Mouse (Mus musculus) testis, adult 2 months (tissue): Measurements from ENCODE around the gene Sorcs2. TPM values are rescaled to one million over a fixed set of nuclear protein-coding genes. Genes with fewer than 3 reads are reported as not detected.

Experiments
- H3K27ac ChIP-seq: fragments of 200-500 bp; 2 replicates; pipeline ENCODE4 v1.5.1; 2012; ENCODE audit warnings: low read depth, low read length; ENCODE audit not compliant: control insufficient read depth, insufficient read depth
- H3K27me3 ChIP-seq: fragments of 200-500 bp; 2 replicates; pipeline ENCODE4 v1.6.1; 2012; ENCODE audit warnings: mild to moderate bottlenecking, low read length, moderate library complexity; ENCODE audit not compliant: control insufficient read depth, insufficient read depth
- H3K36me3 ChIP-seq: fragments of 200-500 bp; 2 replicates; pipeline ENCODE4 v1.6.1; 2012; ENCODE audit warnings: mild to moderate bottlenecking, low read length; ENCODE audit not compliant: control insufficient read depth, insufficient read depth
- H3K4me1 ChIP-seq: fragments of 200-500 bp; 2 replicates; pipeline ENCODE4 v1.6.1; 2012; ENCODE audit warnings: low read length; ENCODE audit not compliant: control insufficient read depth, insufficient read depth
- H3K4me3 ChIP-seq: fragments of 200-500 bp; 2 replicates; pipeline ENCODE4 v1.5.1; 2012; ENCODE audit warnings: low read depth, mild to moderate bottlenecking, low read length, moderate library complexity, mixed read lengths; ENCODE audit not compliant: control insufficient read depth
- CTCF ChIP-seq: fragments of 200-500 bp; IDR thresholded peaks from 2 replicates; pipeline ENCODE4 v1.5.1; 2012; ENCODE audit warnings: low read depth, mild to moderate bottlenecking, inconsistent platforms, low read length, moderate library complexity; ENCODE audit not compliant: control insufficient read depth, insufficient read depth, insufficient replicate concordance
- POLR2A ChIP-seq: fragments of 200-500 bp; IDR thresholded peaks from 2 replicates; pipeline ENCODE4 v1.6.1; 2012; ENCODE audit warnings: low read depth, mild to moderate bottlenecking, inconsistent platforms, low read length, moderate library complexity; ENCODE audit not compliant: control insufficient read depth
- polyA plus RNA-seq: library from polyadenylated mRNA; depleted of rRNA; stranded (reverse); fragments of >200 nt; gene quantifications from 2 replicates; pipeline ENCODE4 v1.2.3, GENCODE M21; 2012

Sorcs2 gene
- polyA plus RNA-seq, 1 experiment, result 13.8 TPM

- TF ChIP-seq POLR2A (no peak), CTCF (no peak)
- Histone ChIP-seq H3K4me3 (peak overlapping the region; percentile 57), H3K4me1 (peaks cover 5% of the 10 kb centered on the region), H3K27me3 (no peaks in the 10 kb centered on the region), H3K36me3 (no peaks in the 10 kb centered on the region), H3K27ac (no peak overlapping the region)
Measured at GRCm38 (mm10) chr5:36118061-36118460, 279.9 kb downstream of the Sorcs2 start.

DNA sequence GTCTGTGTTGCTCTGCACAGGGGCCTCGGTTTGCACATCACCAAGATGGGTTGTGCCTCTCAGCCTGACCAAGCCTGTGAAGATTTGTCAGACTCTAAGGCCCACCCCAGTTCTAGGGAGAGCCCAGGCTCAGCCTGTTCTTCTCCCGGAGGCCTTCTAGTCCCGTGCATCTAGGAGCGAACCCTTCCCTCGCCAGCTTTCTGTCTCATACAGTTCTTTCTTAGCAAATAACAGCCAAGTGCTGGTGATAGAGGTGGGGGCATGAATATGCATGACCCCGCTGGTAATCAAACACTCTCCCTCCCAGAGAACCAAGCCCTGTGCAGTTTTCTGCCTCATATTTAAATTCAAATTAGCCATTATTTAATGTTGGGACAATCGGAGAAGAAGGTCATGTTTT, 282.4 kb downstream of the Sorcs2 start:
- no peaks in the 10 kb centered on the region for H3K36me3 ChIP-seq
- no peaks in the 10 kb centered on the region for H3K27me3 ChIP-seq
- no peak overlapping the region for H3K27ac ChIP-seq
- TF ChIP-seq POLR2A (no peak), CTCF (no peak)
- peaks cover 7% of the 10 kb centered on the region for H3K4me1 ChIP-seq
- no peak overlapping the region for H3K4me3 ChIP-seq

- Histone ChIP-seq H3K27ac (no peak overlapping the region), H3K27me3 (no peaks in the 10 kb centered on the region), H3K4me3 (no peak overlapping the region), H3K36me3 (no peaks in the 10 kb centered on the region), H3K4me1 (peaks cover 6% of the 10 kb centered on the region)
- no peak for TF ChIP-seq CTCF
- TF ChIP-seq POLR2A, result no peak
Measured at GRCm38 (mm10) chr5:36113696-36114095, 284.2 kb downstream of the Sorcs2 start.

DNA sequence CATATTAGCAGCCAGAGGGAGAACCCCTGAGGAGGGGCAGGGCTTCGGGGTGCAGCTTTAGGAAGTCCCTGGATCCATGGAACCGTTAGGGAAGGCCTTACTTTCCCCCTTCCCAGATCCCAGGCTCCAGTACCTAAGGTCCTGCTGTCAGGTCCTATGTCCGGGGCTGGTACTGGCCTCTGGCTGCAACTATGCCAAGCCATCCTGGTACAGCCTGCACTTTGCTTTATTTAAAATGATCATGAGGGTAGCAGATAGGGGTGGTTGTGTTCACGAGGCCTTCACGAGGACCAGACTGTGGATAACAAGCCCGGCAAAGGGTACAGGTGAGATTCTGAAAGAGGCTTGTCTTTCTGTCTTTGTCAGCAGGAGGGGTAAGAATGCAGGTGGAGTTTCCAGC, 285.2 kb downstream of the Sorcs2 start:
- H3K4me1 ChIP-seq, result peaks cover 2% of the 10 kb centered on the region
- H3K36me3 ChIP-seq, result no peaks in the 10 kb centered on the region
- no peak overlapping the region for H3K27ac ChIP-seq
- no peaks in the 10 kb centered on the region for H3K27me3 ChIP-seq
- H3K4me3 ChIP-seq, result no peak overlapping the region
- no peak for TF ChIP-seq CTCF
- no peak for TF ChIP-seq POLR2A

DNA sequence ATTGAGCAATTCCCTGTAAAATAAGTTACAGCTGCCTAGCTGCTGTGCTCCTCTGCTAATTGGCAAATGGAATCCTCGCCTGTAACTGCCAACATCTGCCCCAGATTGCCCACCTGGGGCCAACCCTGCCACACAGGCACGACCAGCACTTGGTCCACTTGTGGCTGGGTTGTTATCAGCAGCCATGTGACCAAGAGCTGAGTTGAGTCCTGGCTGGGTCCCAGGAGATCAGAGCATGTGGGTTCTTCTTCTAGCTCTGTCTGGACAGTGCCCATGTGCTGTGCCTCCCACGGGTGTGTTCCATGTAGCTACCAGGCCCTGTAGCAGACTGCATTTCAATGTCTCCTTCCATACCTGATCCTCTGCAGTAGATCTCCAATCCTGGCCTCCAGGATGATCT, 286.4 kb downstream of the Sorcs2 start:
- no peaks in the 10 kb centered on the region for H3K27me3 ChIP-seq
- no peak overlapping the region for H3K27ac ChIP-seq
- no peaks in the 10 kb centered on the region for H3K36me3 ChIP-seq
- no peak overlapping the region for H3K4me3 ChIP-seq
- TF ChIP-seq POLR2A, result no peak
- no peak for TF ChIP-seq CTCF
- peaks cover 2% of the 10 kb centered on the region for H3K4me1 ChIP-seq

GRCm38 (mm10) chr5:36108339-36108887, 289.5 kb downstream of the Sorcs2 start:
- H3K4me1 ChIP-seq, result peaks cover 2% of the 10 kb centered on the region
- TF ChIP-seq CTCF (no peak), POLR2A (no peak)
- H3K4me3 ChIP-seq, result no peak overlapping the region
- H3K27ac ChIP-seq, result no peak overlapping the region
- H3K27me3 ChIP-seq, result no peaks in the 10 kb centered on the region
- no peaks in the 10 kb centered on the region for H3K36me3 ChIP-seq

- Histone ChIP-seq H3K4me1 (no peaks in the 10 kb centered on the region), H3K27ac (no peak overlapping the region), H3K36me3 (no peaks in the 10 kb centered on the region), H3K4me3 (no peak overlapping the region), H3K27me3 (no peaks in the 10 kb centered on the region)
- TF ChIP-seq CTCF, result no peak
- TF ChIP-seq POLR2A, result no peak
Measured at GRCm38 (mm10) chr5:36103483-36103882, 294.5 kb downstream of the Sorcs2 start.

DNA sequence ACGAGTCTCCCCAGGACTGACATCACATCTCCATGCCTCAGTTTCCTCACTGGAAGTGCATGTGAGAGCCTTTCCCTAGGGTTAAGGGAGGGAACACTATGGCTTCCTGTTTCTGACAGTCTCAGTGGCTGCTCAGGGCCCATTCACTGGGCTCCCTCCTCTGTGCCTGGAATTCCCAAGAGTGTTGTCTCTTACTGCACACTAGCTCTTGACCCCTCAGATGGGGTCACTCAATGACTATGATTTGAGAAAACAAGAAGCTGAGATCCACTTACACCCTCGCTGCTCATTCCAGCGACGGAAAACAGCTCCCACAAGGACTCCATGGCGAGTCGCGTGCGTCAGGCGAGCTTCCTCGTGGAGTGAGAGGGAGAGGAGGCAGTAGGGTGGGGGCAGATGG, 296.8 kb downstream of the Sorcs2 start:
- H3K27me3 ChIP-seq, result no peaks in the 10 kb centered on the region
- H3K27ac ChIP-seq, result no peak overlapping the region
- no peaks in the 10 kb centered on the region for H3K36me3 ChIP-seq
- H3K4me3 ChIP-seq, result no peak overlapping the region
- TF ChIP-seq CTCF, result no peak
- no peak for TF ChIP-seq POLR2A
- H3K4me1 ChIP-seq, result no peaks in the 10 kb centered on the region; the same call in 1 of the 2 replicates

GRCm38 (mm10) chr5:36100488-36100887, 297.5 kb downstream of the Sorcs2 start:
- Histone ChIP-seq H3K27me3 (no peaks in the 10 kb centered on the region), H3K36me3 (no peaks in the 10 kb centered on the region), H3K4me3 (no peak overlapping the region), H3K4me1 (no peaks in the 10 kb centered on the region; the same call in 1 of the 2 replicates), H3K27ac (no peak overlapping the region)
- TF ChIP-seq CTCF (no peak), POLR2A (no peak)
